Mouse (Mus musculus) gastrocnemius, postnatal 10 days (tissue): ENCODE measurements around the gene Samt1. TPM values are rescaled to one million over a fixed set of nuclear protein-coding genes. Genes with fewer than 3 reads are reported as not detected.
"Not testable (repeated sequence)": the region's sequence is repeated elsewhere in the genome, so short reads cannot be mapped to it uniquely, and the experiment has no call there.

ENCODE experiments used
- DNase-seq: peaks from one replicate; pipeline ENCODE4 v3.0.0; 2021; ENCODE audit warnings: mixed read lengths
- long read RNA-seq, 2 experiments: library from polyadenylated mRNA; stranded (forward); transcript quantifications; one replicate each; pipeline ENCODE4 v2.0.0; 2021
- total RNA-seq, 2 experiments: library from RNA; stranded (reverse); gene quantifications; 2 replicates each; pipeline ENCODE4 v1.2.3; 2021

Gene Samt1
- not detected for total RNA-seq
- long read RNA-seq, experiment 1, result 0 reads
- long read RNA-seq, experiment 2, result 0 reads

- DNase-seq, result not testable (repeated sequence)
Observed at GRCm38 (mm10) chrX:154012540-154012939, at the start of gene Samt1. Samt1 (minus strand) TSS chrX:154012640.

DNA sequence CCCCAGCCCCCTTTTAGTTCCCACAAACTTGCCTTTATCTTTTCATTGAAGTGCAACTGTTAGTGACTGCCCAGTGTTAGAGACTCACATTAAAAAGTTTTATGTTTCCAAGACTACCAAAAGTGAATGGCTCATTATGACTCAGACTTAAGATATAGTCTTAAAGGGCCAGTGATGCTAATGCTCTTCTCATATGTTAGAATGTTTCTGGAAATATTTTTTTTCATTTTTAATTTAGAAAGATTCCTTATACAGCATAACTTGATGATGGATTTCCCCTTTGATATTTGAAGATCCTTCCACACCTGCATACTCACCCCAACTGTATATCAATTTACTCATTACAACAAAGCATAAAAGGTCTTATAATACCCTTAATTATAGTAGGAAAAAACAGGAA lies 42.5 kb upstream of the Samt1 start, which contains the start of gene Gm10057:
TSS of gene Gm10057 (minus strand) at position 101 of the 400 bp plus-strand sequence.
- DNase-seq, result not testable (repeated sequence)

- not testable (repeated sequence) for DNase-seq
Observed at GRCm38 (mm10) chrX:154033727-154034126, 21.3 kb upstream of the Samt1 start, which contains the start of gene 4921511M17Rik. 4921511M17Rik (minus strand) TSS chrX:154033827.

DNA sequence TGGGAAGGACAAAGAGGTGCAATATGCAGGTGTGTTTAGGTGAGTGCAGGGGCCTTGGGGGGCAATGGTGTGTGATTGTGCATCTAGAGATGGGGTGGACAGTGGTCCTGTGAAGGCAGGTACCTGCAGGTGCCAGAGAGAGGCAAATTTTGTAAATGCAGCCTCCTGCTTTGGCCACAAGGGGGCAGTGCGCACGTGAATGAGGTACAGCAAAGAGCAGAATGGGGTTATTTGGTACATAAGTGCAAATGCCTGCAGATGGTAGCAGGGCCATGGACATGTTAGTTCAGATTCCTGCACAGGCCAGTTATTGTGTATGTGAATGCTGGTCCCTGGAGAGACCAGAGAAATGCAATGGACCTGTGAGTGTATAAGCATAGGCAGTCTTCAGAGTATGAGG lies 35.5 kb downstream of the Samt1 start:
- not testable (repeated sequence) for DNase-seq

DNA sequence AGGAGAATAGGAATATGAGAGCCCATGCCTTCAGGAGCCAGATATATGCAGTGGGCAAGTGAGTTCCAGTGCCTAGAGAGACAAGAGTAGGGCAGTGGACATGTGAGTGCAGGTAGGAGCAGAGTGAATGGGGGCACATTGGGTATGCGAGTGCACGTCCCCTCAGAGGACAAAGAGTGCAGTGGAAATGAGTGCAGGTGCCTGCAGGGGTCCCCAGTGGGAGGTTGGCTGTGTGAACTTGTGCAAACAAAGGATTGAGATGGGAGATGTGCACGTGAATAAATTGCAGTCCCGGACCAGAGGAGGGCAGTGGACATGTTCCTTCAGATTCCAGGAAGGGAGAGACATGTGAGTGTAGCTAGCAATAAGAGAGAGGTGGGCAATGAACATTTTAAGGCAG lies 36.0 kb downstream of the Samt1 start:
- not testable (repeated sequence) for DNase-seq

DNA sequence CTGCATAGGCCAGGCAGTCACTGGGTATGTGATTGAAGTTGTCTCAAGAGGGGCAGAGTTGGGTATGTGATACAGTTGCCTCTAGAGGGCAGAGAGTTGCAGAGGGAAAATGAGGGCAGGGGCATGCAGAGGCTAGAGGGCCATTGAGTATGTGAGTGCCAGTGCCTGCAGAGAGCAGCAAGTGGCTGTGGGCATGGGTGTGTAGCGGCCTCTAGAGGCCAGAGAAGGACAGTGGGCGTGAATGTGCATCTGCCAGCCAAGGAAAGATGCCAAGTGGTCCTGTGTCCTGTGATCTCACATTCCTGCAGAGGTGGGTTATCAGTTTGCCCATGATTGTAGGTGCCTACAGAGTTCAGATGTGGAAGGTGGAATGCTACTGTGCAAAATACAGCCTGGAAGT lies 38.0 kb downstream of the Samt1 start:
- no peak for DNase-seq

DNA sequence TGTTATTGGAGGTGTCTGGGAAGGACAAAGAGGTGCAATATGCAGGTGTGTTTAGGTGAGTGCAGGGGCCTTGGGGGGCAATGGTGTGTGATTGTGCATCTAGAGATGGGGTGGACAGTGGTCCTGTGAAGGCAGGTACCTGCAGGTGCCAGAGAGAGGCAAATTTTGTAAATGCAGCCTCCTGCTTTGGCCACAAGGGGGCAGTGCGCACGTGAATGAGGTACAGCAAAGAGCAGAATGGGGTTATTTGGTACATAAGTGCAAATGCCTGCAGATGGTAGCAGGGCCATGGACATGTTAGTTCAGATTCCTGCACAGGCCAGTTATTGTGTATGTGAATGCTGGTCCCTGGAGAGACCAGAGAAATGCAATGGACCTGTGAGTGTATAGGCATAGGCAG lies 59.6 kb downstream of the Samt1 start:
- DNase-seq, result not testable (repeated sequence)

Other genes with a start within 250 kb of the Samt1 start
- 1 to 10 TPM in 1 of 2 experiments, under 1 TPM in 1; 0.96 to 1.8 TPM for gene Spin2c, start 180.4 kb downstream of the Samt1 start, total RNA-seq
- gene 4921511M17Rik, start 21.2 kb upstream of the Samt1 start, total RNA-seq, result not detected
- not detected for gene Gm10057, start 42.4 kb upstream of the Samt1 start, total RNA-seq
- gene Gm15140, start 108.0 kb upstream of the Samt1 start, total RNA-seq, result not detected